34 mouse cellular contexts compared by ENCODE assay signal in genomic region chr9:42046248-42046647, GRCm38 (mm10).
"Had no signal": no experiment of that assay in that cellular context is flagged by ENCODE, and none has a peak within 500 bp of the region (broad histone marks: within the 10 kb centered on the region; RNA-seq: fewer than 3 reads in every experiment).

No protein-coding gene starts in this region.

- DNase-seq: heart, postnatal 10 days; heart, postnatal 14 days; heart, postnatal 36 days; heart, postnatal 4 days; kidney, adult 11 months; kidney, adult 18-20 months; kidney, adult 2 months; kidney, adult 8-10 months; kidney, adult 9 months; kidney, postnatal 10 days; kidney, postnatal 14 days; kidney, postnatal 25 days; kidney, postnatal 36 days; kidney, postnatal 4 days; layer of hippocampus, adult 9-11 months; layer of hippocampus, postnatal 36 days had no signal

- H3K36me3 ChIP-seq: heart, embryonic 15.5 days; intestine, embryonic 15.5 days; kidney, embryonic 15.5 days had no signal

- H3K27ac ChIP-seq: heart, embryonic 10.5 days; heart, embryonic 13.5 days; heart, embryonic 15.5 days; hindbrain, embryonic 10.5 days; hindbrain, embryonic 12.5 days; hindbrain, embryonic 13.5 days; hindbrain, embryonic 14.5 days; hindbrain, embryonic 15.5 days; hindbrain, postnatal 0 days; intestine, embryonic 15.5 days; kidney, embryonic 15.5 days; kidney, postnatal 0 days; layer of hippocampus, adult 2 months had no signal

- H3K4me2 ChIP-seq: heart, embryonic 11.5 days; heart, embryonic 13.5 days; heart, embryonic 15.5 days; hindbrain, embryonic 12.5 days; hindbrain, embryonic 13.5 days; hindbrain, embryonic 14.5 days; hindbrain, embryonic 15.5 days; intestine, embryonic 15.5 days; kidney, embryonic 15.5 days had no signal

- ATAC-seq: hindbrain, embryonic 16.5 days; hindbrain, postnatal 0 days; inflammation-experienced regulatory T-cells, adult 6 months; intestine, embryonic 15.5 days; intestine, embryonic 16.5 days; intestine, postnatal 0 days had no signal

- H3K27me3 ChIP-seq: heart, embryonic 15.5 days; hindbrain, embryonic 12.5 days; hindbrain, embryonic 13.5 days; hindbrain, embryonic 15.5 days; intestine, embryonic 15.5 days; kidney, embryonic 15.5 days had no signal

- H3K4me3 ChIP-seq: heart, embryonic 10.5 days; heart, embryonic 13.5 days; heart, embryonic 15.5 days; hindbrain, embryonic 10.5 days; hindbrain, embryonic 12.5 days; hindbrain, embryonic 13.5 days; hindbrain, embryonic 15.5 days; intestine, embryonic 15.5 days; kidney, embryonic 15.5 days; layer of hippocampus, adult 2 months had no signal

- H3K9ac ChIP-seq: heart, embryonic 13.5 days; heart, embryonic 15.5 days; hindbrain, embryonic 12.5 days; hindbrain, embryonic 13.5 days; hindbrain, embryonic 14.5 days; hindbrain, embryonic 15.5 days; intestine, embryonic 15.5 days; kidney, embryonic 15.5 days had no signal

- H3K9me3 ChIP-seq: heart, embryonic 10.5 days; heart, embryonic 15.5 days; hindbrain, embryonic 13.5 days; hindbrain, embryonic 15.5 days; intestine, embryonic 15.5 days; kidney, embryonic 15.5 days had no signal

- H3K4me1 ChIP-seq: hindbrain, embryonic 10.5 days; hindbrain, embryonic 12.5 days; hindbrain, embryonic 13.5 days; intestine, embryonic 15.5 days had no signal
